Mouse (Mus musculus) mouse trophoblast stem cell (cell line): ENCODE measurements around the gene Nras.

Source experiments
- in situ Hi-C, 2 experiments: fragments of 300-500 bp; cut with MseI, MboI; formaldehyde crosslinking; loops; 2 replicates in 1 of 2; 3 replicates in 1 of 2; pipeline ENCODE4 v1.15.1; 2025

Gene Nras

DNA sequence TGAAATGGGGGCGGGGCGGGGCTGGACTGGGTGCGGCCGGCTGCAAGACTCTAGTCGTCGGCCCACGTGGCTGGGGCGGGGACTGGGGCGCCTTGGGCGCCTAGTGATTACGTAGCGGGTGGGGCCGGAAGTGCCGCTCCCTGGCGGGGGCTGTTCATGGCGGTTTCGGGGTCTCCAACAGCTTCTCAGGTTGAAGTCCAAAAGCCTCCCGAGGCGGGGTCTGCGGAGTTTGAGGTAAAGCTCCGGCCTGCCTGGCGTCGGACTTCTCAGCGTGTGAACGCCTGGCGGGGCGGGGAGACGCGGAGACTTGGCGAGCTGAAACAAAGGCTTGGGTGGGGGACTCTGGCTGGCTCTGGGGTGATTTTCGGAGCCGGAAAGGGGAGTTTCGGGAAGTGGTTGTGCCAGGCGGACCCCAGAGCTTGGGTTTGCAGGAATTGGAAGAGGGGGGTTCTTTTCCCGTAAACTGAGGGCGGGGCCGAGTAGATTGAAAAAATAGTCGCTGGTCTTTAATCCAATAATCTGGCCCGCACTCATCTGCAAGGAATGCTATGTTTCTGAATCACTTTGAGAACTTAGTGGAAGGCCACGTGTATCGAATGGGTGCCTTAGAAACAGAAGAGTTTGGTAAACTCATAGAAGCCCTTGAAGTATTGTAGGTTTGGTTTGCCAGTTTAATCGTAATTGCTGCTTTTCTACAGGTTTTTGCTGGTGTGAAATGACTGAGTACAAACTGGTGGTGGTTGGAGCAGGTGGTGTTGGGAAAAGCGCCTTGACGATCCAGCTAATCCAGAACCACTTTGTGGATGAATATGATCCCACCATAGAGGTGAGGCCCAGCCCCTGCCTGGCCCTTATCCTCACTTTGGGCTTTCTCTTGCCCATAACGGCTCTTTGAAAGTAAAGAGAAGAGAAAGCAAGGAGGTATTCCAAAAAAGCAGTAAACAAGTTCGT, at the start of gene Nras:
Gene Nras (plus strand): TSS at position 79 of the 951 bp plus-strand sequence.
- in situ Hi-C loops: no loop called here

DNA sequence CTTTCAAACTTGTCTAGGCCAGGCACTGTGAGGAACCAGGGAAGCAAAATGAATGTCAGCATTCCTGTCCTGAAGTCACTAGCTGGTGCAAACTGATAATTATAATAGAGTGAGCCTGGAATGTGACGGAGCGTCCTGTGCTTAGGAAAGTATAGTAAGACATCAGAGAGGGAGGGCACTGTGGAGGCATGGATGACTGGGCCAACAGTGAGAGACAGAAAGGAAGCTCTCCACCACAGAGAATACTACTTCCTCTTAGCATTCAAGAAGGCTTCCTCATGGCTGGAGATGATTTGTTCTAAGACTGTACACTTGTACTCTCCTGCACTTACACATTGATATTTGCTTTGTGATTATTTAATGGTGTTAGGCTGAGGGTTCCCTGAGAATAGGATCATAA, 40.7 kb upstream of the Nras start:
- in situ Hi-C loops: no loop called here

DNA sequence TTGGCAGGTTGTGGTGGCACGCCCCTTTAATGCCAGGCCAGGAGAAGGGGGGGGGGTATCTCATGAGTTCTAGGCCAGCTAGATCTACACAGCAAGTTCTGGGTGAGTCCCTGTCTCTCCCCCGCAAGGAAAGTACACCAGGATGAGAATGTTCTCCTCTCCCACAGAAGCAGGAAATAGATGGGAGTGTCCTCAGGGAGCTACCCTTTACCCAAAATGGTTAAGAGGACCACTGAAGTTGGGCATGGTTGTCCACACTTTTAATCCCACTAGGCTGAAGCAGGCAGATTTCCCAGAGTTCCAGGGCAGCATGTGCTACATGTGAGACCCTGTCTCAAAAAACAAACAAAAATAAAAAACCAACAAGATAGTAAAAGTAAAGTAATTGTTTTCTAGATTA, 38.6 kb upstream of the Nras start:
- in situ Hi-C loops: no loop called here

DNA sequence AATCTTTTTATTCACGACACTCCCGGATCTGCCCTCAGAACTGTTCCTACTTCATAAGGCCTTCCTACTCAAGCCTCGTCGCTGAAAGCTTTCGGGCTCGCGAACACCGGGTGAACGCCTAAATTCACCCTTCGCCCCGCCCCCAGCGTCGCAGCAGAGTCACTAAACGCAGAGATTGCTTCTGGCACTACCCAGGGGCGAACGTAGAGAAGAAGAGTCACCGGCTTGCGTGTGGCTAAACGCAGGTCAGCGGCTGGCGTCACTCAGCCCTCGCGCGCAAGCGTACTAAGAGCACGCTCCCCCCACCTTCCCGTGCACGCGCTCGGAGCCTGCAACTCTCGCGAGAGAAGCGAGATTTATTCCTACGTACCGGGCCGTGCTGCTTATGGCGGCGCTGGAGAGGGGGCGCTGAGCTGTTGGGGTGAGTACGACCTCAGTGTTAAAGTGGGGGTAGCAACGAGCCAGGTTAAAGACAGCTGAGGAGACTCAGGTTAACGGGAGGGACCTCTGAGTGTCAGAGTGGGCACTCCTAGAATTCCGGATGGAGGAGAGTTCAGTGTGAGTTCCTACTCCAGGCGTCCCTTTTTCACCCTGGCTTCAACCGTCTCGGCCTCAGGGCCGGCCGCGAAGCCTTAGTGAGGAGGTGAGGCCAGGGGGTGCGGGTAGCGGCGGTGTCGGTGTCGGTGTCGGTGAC, 37.7 kb upstream of the Nras start, which contains the start of gene Csde1:
Gene Csde1 (plus strand): TSS at position 178 of the 694 bp plus-strand sequence.
- in situ Hi-C loops: no loop called here

DNA sequence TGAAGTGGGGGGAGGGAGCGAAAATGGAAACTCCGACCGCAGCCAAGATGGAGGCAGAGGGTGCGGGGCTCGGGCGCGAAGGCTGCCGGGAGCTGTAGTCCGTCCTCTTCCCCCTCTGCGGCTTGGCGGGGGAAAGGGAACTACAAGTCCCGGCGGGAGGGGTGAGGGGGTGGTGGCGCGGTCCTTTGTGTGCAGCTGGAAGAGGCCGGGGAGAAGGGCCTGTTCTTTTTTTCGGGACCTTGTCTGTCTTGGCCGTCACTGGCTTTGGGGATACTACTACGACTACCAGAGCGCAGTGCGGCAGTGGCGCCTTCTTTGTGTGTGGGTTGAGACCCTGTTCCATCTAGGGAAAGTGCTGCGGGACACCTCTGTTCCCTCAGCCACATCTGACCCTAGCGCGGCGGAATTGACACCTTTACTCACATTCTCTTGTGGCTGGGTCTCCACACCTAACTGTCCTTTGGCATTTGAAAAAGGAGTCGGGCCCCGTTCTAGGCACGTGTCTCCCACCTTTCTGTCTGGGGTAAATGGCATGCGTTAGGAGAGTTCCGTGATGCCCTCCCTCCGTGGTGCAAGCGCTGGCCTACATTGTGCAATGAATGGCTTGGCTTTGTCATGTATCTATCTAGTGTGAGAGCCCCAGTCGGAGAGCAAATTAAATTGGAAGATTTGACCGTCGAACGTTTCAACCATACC, 37.0 kb upstream of the Nras start:
- in situ Hi-C loops: no loop called here

DNA sequence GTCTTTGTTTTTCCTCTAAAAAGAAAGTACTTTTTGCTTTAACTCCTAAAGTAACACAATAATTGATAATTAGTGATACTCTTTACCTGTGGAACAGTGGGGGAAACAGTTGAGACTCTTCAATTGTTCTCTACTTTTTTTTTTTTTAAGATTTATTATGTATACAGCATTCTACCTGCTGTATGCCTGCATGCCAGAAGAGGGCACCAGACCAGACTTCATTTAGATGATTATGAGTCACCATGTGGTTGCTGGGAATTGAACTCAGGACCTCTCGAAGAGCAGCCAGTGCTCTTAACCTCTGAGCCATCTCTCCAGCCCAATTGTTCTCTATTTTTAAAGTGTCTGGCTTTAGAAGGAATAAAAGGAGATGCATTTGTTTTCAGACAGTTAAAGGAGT, 31.9 kb upstream of the Nras start:
- in situ Hi-C loops: no loop called here

DNA sequence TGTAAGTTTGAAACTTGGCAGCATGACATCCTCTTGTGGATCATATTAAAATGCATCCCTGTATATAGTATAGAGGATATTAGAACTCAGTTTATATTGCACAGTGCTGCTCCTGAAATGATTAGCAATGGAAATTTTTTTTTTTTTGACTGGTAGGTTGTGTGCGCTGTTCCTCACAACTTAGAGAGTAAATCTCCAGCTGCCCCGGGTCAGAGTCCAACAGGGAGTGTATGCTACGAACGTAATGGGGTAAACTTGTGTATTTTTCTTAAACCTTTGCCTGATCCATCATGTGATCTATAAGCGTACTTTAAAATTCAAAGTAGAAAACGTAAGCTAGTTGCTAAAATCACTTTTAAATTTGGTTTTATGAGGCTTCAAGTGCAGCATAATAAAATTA, 17.8 kb upstream of the Nras start:
- in situ Hi-C loops: no loop called here

DNA sequence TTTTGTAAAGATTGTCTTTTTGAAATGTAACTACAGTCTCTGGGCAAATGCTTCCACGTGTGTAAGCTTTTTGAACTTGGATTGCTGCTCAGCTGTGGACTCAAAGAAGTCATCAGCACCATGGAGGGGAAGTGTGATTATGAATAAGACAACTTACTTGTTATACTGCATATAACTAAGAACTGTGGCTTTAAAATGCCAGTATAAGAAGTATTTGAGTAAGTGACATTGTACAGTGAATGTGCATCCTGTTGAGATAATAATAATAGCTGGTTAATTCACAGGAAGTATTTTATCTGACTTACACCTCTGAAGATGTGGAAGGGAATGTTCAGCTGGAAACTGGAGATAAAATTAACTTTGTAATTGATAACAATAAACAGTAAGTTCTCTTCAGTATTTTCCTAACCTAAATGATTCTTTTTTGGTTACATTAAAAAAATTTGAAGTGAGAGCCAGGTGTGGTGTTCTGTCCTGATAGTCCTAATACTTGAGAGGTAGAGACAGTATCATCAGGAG, 17.2 kb upstream of the Nras start:
- in situ Hi-C loops: no loop called here

DNA sequence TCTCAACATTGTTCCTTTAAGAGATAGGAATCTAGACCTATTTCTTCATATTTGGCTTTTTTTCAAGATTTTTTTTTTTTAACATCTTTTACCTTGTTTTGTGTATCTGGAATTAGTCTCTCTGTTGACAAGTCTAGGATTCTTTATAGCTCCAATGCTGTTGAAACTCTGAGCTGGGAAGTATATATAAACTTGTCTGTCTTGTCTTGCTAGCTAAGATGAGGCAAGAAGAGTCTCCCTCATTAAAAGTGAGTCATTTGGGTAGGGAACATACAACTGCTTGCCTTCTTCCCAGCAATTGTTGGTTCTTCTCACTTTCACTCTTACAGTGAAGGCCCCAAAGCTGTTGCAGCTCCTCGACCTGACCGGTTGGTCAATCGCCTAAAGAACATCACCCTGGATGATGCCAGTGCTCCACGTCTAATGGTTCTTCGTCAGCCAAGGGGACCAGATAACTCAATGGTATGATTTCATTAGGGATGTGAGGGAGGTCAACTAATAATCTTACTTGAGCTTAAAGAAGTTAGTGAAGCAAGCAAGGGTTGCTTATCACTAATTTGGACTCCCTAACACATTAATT, 2.0 kb upstream of the Nras start:
- in situ Hi-C loops: no loop called here

DNA sequence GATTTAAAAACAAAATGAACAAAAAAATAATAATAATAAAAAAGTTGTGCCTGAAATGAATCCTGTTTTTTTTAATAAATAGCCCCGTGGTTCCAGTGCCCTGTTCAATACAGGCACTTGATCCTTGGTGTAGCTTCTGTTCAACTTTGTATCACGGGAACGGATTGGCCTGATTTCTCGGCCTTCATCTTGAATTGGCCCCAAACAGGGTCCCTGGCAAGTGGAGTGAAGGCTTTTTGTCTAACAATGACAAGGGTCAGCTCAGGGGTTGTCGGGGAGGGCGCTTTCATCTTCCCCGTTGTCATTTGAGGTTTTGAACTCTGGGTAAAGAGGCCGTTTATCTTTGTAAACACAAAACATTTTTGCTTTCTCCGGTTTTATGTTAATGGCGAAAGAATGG, 333 bp upstream of the Nras start:
- in situ Hi-C loops: no loop called here

DNA sequence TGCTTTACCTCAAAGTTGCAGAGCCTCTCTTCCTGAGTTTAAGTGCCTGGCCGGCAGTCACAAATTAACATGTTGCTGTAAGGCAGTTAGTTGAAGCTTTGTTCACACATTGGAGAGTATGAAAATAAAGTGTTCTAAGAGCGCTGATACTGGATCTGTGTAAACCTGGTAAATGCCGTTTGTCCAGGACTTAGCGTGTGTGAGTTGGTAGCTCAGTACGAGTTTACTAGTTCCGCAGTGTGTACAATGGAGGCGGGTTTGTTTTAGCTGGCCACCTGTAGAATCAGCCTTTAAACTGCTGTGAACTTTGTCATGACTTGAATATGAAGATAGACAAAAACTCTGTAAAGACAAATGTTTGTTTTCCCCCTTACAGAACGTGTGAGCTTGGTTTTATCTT, 8.8 kb downstream of the Nras start:
- in situ Hi-C loops: no loop called here

DNA sequence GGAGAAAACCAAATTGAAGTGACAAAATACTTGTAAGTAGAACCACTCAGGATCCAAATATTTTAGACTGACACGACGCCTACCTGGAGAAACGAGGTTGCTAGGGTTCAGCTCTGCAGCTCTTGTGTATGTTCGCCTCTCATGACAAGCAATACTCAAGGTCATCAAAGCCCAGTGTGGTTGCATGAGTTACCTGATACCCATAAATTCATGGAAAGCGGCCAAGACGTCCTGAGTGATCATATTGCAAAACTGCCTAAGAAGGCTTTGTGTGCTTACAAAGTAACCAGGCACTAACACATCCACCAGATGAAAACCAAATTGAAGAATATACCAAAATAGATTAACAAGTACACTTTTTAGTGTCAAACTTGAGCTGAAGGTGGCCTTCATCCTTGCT, 10.9 kb downstream of the Nras start:
- in situ Hi-C loops: no loop called here

DNA sequence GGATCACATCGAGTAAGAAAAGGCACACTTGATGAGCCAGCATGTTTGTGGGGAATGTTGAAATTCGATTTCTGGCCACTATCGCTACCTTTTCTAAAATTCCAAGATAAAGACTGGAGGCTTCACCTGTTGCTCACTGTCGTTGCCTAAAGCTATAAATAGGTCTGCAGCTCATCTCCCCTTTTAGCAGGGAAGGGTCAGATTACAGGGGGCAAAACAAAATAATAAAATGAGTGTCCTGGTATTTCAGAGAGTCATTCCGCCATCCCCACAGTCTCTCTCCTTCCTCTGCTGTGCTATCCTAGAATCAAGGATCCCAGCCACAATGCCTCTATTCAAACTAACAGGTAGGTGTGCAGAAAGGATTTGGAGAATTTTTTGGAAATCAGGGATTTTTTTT, 15.7 kb downstream of the Nras start, which contains the start of gene Ampd1:
Gene Ampd1 (plus strand): TSS at position 244 of the 400 bp plus-strand sequence.
- in situ Hi-C loops: no loop called here

DNA sequence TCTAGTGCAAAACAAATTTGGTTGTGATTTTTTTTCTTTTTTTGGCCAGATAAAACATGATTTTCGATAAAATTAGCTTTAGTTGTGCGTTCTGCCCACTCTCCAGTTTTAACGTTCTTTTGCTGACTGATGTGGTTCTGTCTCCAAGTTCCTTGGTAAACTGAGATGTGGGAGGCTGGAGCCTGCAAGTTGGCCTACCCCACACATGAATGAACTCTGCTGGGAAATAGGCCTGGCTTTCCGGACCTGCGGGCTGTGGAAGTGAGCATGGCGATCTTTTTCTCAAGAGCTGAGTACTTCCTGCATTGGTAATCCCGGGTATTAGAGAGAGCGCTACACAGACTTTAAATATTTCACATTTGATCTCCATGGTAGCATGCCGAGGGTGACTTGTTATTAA, 17.8 kb downstream of the Nras start:
- in situ Hi-C loops: no loop called here

DNA sequence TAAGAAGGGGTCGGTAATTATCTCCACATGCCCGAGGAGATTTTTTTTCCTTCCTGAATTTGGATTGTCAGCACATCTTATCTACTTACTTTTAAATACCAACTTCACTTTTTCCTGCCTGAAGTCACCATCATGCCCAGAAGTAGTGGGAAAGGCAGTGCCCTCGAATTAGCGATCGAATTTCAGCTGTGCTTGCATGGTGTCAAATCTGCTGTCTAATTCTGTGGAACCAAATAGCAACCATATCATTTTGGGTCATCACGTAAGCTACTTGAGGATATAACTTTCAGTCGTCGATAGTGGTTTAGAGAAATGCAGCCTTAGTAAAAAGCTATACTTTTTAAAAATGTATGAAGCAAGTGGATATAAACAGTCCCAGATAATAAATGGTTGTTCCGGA, 18.4 kb downstream of the Nras start:
- in situ Hi-C loops: no loop called here

DNA sequence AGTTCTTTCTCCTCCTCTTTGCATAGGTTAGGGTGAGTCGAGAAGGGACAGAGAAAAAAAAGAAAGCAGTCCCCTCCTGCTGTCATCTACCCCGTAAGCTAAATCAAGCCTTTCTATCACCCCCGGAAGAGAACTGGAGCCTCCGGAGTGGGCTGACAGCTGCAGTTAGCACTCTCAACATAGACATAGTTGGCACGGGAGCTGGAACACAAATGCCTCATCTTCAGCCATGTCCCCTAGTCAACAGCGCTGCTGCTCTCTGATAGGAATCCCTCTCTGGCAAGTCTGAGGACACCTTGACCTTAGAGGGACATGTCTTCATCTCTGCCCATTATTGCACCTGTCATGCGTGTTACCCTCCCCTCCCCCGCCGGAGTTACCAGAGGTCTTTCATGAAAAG, 21.2 kb downstream of the Nras start:
- in situ Hi-C loops: no loop called here

DNA sequence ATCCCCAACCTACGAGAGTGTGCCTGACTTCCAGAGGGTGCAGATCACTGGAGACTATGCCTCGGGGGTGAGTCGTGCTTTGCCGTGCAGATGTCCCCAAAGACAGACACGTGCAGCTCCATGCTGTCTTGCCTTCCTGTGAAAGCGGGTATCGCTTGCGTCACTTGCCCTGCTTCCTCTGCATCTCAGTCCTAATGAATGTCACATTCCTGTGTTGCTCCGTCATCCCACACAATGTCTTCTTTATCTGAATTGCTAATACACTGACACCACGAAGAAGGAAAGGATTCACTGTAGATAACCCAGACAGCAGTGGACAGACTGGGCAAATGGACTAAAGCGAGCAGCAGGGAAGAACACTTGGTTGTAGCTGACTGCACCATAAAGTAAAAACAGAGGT, 23.0 kb downstream of the Nras start:
- in situ Hi-C loops: no loop called here

DNA sequence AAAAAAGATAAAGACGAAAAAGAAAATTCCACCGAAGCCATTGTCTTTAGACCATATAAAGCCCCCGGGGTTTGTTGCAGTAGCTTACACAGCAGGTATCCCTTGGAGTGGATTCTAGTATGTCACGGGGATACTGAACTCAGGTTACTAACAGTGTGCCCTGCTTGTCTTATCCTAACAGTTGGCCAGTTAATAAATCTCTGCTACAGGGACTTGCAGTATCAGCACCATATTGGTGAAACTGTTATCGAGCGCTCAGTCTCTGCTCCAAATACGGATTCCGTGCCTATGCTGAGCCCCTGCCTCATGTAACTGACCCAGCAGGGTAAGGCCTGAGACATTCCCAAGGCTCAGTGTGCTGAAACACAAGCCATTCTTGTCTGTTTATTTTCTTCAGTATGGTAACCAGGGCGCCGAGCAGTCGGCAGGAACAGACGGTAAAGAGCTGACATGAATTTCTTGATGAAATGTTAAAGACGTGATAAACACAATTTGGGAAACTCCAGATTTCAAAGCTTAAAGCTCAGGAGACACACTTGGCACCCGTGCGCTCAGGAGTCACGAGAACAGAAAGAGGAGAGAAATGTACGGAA, 23.9 kb downstream of the Nras start:
- in situ Hi-C loops: no loop called here

DNA sequence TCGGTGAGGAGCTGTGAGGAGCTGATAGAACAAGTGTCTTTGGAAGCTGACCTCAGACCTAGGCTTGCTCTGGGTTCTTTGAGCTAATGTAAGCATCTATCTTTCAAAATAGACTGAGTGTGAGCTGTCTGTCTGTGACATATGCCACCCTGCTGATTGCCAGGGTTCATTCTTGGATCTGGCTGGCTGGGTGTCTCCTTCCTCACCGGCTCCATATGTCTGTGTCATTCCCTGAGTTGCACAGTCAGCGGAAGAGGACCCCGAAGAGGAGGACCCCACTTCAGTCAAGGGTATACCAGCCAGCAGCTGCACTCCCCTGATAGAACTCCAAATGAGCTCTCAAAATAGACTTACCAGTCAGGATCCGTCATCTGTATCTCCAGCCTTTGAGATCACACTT, 24.7 kb downstream of the Nras start:
- in situ Hi-C loops: no loop called here

DNA sequence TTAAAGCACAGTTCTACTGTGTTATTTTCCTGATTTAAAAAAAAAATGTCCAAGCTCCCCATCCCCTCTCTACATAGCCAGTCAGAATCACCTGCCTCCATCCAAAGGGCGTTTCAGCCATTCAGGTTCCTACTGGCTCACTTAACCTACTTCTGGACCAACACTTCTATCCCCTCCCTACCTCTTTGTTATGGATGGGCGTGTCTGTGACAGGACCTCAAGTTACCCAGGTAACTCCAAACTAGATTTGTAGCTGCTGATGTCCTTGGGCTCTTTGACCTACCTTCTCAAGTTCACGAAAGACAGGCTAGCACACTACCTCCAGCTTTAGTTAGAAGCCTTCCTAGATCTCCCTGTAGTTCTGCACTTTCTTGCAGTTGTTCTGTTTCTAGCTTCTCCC, 27.9 kb downstream of the Nras start:
- in situ Hi-C loops: no loop called here

DNA sequence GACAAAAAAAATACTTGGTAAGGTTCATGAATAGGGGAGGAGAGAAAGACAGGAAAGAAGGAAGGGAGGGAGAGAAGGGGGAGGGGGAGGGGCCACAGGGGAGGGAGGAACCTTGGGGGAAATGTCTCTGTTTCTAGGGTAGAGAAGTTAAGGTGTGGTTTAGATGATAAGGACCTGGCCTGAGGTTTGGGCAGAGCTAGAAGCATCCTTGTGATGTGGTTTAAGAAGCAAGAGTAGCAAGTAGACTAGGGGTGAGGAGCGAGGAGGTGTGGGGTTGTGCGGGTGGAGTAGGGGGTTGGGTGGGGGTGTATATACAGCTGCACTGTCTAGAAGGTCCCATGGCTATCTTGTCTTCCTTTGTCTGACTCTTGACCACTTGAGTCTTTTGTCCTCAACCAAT, 33.7 kb downstream of the Nras start:
- in situ Hi-C loops: no loop called here
